Mouse (Mus musculus) forelimb bud, embryonic 11.5 days (tissue): Measurements from ENCODE around the gene Htatsf1.

Source experiments
- DNase-seq: peaks from one replicate; pipeline ENCODE4 v3.0.0-alpha.2; 2012; ENCODE audit warnings: low read depth, low spot score

Htatsf1 gene

GRCm38 (mm10) chrX:57053174-57053992 lies at the start of gene Htatsf1:
Gene Htatsf1 (plus strand): TSS chrX:57053583.
- DNase-seq: peak; percentile 78

- DNase-seq: no peak
Observed at GRCm38 (mm10) chrX:57012891-57013290, 40.5 kb upstream of the Htatsf1 start.

GRCm38 (mm10) chrX:57042774-57043173 lies 10.6 kb upstream of the Htatsf1 start, which contains the start of gene Brs3:
Gene Brs3 (plus strand): TSS chrX:57043074.
- no peak for DNase-seq

DNA sequence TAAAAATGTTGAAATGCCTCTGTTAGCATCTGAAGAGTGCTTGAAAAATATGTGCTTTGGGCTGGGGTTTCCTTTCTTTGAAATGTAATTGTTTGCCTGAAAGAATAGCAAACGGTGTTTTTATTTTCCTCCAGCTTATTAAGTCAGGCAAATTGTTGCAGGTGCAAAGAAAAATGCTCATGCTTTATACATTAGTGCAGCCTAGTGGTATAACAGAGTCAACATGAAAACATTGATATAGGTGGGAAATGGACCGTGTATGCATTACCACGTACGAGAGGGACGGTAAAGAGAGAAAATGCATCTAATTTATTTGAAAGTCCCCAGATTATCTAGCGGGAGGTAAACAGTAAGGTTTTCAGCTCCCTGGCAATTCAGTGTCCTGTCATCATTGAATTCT lies 9.5 kb upstream of the Htatsf1 start:
- DNase-seq: no peak

GRCm38 (mm10) chrX:57052848-57053173 lies 572 bp upstream of the Htatsf1 start:
- DNase-seq: no peak

DNA sequence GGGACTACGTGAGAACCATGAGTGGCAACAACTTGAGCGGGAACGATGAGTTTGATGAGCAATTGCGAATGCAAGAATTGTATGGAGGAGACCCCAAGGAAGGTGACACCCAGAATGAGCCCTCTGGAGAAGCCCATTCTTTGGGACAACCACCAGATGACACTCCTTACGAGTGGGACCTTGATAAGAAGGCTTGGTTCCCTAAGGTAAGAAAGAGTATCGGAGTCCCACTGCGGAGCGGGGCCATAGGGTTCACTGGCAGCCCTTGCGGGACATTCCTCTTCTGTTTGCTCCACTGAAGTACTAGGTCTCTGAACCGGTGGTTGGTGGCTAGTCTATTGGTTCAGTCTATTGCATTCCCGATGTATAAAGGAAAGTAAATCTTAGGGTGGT lies 606 bp downstream of the Htatsf1 start:
- DNase-seq: peak; percentile 0

DNA sequence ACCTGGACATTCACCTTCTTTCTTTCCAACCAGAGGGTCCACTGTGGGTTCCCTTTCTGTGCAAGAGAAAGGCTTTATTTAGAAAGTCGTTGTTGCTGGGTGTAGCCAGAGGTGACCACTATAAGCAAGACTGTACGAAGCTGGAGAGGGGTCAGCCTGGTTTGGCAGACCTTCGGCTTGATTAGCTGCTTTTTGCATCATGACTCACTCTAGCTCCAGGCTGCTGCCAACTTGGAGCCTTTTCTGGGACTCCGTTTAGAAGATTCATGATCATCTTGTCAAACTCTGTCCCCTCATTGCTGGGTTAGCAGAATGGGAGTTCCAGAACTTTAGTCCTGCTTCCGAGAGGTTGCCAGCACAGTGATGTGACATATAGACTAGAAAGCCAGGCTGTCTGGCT lies 28.1 kb downstream of the Htatsf1 start:
- no peak for DNase-seq

DNA sequence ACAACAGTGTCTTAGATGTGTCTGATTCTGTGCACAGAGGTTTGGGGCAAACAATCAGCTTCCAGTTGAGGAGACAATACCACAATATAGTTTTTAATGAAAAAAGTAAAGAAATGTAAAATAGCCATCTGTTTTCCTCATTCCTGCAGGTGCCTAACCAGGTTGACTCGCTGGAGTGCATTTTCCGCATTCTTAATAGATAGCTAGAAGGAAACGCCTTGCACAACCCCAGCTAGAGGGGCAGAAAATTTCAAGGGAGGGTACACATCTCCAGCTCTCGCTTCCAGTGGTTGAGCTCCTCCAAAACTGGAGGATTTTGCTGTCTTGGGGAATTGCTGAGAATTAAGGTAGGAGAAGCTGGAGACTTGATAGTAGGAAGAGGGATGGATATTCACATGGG lies 34.4 kb downstream of the Htatsf1 start, which contains the start of gene Vgll1:
Gene Vgll1, plus strand, starts transcription at position 301 of the 400 bp plus-strand sequence.
- no peak for DNase-seq

DNA sequence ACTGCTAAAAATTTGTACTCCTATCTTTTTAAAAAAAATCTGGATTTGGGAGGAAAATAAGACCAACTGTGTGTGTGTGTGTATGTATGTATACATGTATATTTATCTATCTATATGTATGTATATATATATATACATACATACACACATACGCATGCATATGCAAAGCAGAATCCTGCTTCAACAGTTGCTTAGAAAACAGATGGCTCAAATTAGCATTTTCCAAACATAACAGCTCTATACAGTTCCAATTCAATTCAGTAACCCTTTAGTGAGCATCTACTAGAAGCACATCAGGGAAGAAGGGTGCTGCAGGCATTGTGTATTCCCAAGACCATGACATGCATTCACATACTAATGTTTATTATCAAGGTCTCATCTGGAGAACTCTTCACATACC lies 50.0 kb downstream of the Htatsf1 start:
- no peak for DNase-seq

GRCm38 (mm10) chrX:57106956-57107355 lies 53.6 kb downstream of the Htatsf1 start:
- DNase-seq: no peak
